Mouse (Mus musculus): ENCODE results near the gene Galnt14. TPM values are rescaled to one million over a fixed set of nuclear protein-coding genes. Genes with fewer than 3 reads are reported as not detected.

Galnt14 gene
- polyA plus RNA-seq, 1 experiment from 2014 or later: 1.8 TPM

DNA sequence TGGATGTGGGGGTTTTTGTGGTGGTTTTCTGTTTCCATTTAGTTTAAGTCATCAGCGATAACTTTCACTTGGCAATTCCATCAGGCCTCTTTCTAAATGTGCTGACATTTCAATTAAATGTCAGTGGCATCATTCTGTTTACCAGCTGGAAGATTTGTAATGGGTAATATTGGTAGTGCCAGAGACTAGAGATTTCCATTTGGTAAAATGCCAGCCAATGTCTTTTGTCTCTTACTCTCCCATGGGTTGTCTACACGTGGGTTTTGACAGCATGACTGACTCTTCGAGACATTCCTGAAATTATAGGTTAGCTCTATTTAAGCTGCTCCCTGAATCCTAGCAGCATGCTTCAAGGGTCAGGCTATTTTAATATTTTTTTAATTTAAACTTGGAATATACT lies 256.6 kb downstream of the Galnt14 start:
- H3K27ac ChIP-seq (replicated peaks): no peak overlapping the region
- no peaks in the 10 kb centered on the region for H3K4me1 ChIP-seq
- H3K27me3 ChIP-seq (ENCODE audit: low read depth, poor library complexity, severe bottlenecking): no peaks in the 10 kb centered on the region
- H3K9me3 ChIP-seq (replicated peaks): no peaks in the 10 kb centered on the region
- no peak overlapping the region for H3K4me3 ChIP-seq
- H3K36me3 ChIP-seq: no peaks in the 10 kb centered on the region
- DNase-seq (ENCODE audit: low spot score): no peak
- WGBS: 86% methylated on average over 3 of the region's 3 CpGs

DNA sequence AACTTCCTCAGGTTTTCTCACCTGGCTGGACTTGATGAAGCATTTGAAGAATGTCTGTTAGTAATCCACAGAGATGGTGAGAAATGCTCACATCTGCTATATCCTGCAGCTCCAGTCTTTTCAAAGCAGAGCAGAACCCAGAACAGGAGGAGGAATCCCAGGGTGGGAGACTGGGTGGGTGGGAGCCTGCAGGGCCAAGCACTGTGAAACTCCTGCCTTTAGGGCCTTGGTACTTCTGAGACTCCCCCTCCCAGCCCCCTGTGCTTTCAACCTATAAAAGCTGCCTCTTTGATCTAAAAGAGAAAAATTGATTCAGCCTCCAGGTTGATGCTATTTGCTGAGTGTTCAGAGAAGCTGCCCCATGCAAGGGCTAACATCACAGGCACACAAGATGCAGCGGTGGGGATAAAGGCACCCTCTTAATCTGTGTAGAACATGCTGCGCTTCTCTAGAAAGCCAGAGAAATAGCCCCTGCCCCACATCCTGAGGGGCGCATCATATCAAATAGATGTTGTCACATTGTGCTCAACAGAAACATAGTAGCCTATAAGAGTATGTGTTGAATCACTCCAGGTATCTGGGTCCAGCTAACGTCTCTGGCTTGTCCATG lies 258.0 kb downstream of the Galnt14 start:
- WGBS: 90% methylated on average over 4 of the region's 4 CpGs
- DNase-seq (ENCODE audit: low spot score): no peak

DNA sequence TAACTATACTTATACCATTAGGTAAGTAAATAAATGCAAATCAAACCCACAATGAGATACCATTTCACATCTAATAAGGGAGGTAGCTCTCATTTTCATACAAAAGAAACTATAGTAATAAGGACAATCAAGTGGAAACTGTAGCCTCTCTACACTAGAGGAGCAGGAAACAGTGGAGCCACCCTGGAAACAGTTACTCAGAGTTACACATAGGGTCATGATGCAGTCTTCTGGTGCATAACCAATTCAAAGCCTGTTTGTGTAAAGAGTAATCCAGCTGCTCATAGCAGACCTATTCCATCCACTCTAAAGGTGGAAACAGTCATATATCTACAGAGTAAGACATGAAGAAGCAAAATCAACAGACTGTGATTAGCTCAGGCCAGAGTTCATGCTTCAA lies 261.1 kb downstream of the Galnt14 start:
- Histone ChIP-seq H3K9me3 (replicated peaks) (no peaks in the 10 kb centered on the region), H3K4me3 (no peak overlapping the region), H3K27me3 (ENCODE audit: low read depth, poor library complexity, severe bottlenecking) (no peaks in the 10 kb centered on the region), H3K4me1 (no peaks in the 10 kb centered on the region), H3K27ac (replicated peaks) (no peak overlapping the region), H3K36me3 (no peaks in the 10 kb centered on the region)
- DNase-seq (ENCODE audit: low spot score): no peak

More for the DNA sequence above, 258.0 kb downstream of the Galnt14 start:
- Histone ChIP-seq H3K4me1 (no peaks in the 10 kb centered on the region), H3K27ac (replicated peaks) (no peak overlapping the region), H3K36me3 (no peaks in the 10 kb centered on the region), H3K4me3 (no peak overlapping the region), H3K9me3 (replicated peaks) (no peaks in the 10 kb centered on the region), H3K27me3 (ENCODE audit: low read depth, poor library complexity, severe bottlenecking) (no peaks in the 10 kb centered on the region)

Other genes starting within 250 kb of the Galnt14 start
- 9.8 and 10.0 TPM in 2 replicates for gene Ehd3, start 93.7 kb upstream of the Galnt14 start, polyA plus RNA-seq (2016; fragmentation: Nextera tagmentation; extraction: Ambion mirVana)
- gene Xdh, start 239.7 kb upstream of the Galnt14 start, polyA plus RNA-seq (2016; fragmentation: Nextera tagmentation; extraction: Ambion mirVana): 0.05 and 0.19 TPM in 2 replicates

All from midbrain, embryonic 10.5 days (tissue).